Mouse (Mus musculus): ENCODE data around the gene Gm8362.
"Not testable (repeated sequence)": the region's sequence is repeated elsewhere in the genome, so short reads cannot be mapped to it uniquely, and the experiment has no call there.

The Gm8362 gene

DNA sequence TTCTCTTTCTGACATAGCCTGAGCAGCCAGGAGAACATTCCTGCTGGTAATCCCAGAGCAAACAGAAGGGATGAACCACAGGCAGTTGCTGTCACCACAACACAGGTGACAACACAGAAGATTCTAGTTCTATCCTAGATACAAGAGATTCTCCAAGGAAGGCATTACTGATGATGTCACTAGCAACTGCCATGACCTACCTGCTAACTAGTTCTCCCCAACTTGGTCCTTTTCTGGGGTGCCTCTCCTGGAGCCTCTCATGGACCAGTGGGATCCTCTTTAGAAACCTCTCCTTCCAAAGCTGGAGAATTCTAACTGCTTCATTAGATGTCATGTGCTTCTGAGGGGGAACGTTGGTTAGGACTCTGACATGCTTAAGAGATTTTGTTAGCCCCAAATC, at the start of gene Gm8362:
TSS of gene Gm8362 (minus strand) at position 101 of the 400 bp plus-strand sequence.
- not testable (repeated sequence) for DNase-seq (ENCODE audit: low read depth, low spot score)

GRCm38 (mm10) chr14:6823297-6823696, 49.1 kb upstream of the Gm8362 start:
- DNase-seq (ENCODE audit: low read depth, low spot score), result not testable (repeated sequence)

DNA sequence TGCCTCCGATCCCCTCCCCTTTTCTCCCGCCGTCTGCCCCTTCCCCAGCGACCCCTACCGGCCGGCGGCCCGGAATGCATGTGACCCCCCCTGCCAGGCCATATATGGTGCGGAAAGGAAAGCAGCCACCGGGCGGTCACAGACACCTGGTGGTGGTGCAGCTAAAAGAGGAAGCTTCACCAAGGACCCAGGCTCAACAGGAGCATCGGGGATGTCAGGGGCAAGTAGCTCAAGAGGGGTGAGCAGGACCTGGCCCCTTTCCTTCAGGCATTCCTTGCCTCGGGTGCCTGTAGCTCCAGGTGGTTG, 17.0 kb downstream of the Gm8362 start:
- not testable (repeated sequence) for DNase-seq (ENCODE audit: low read depth, low spot score)

DNA sequence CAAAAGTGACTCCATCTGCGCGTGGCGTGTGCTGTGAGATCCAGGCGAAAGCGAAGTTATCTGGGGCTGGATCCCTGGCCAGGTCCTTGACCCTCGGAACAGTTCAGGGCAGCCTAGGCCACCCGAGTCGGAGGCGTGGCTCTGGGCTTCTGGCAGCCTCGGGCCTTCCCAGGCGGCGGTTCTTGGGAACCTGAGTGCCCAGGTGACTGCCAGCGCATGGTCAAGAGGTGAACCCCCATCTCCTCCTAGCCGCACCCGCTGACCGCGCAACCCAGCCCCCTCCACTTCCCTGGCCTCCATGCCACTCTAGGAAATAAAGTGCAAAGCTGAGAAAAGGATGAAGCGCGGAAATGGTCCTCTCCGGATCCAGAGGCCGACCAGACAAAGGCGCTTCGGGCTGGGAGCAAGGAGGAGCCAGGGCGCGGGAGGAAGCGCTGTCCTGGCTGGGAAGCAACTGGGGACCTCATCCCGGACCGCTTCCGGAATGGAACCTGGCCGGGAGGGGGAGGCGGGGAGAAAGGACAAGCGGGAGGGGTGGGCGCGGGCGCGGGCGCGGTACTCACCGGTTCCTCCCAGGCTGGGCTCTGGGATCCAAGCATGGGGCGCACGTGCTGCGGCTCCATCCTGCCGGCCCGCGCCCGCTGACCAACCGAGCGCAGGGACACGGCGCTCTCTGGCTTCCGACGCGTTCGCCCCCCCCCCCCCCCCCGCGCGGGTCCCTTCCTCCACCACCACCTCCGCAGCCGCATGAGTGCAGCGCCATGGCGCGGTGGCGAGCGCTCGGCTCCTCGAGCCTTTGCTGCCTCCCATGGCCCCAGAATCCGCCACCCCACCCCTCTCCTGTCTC, 17.6 kb downstream of the Gm8362 start:
- DNase-seq (ENCODE audit: low read depth, low spot score), result not testable (repeated sequence)

DNA sequence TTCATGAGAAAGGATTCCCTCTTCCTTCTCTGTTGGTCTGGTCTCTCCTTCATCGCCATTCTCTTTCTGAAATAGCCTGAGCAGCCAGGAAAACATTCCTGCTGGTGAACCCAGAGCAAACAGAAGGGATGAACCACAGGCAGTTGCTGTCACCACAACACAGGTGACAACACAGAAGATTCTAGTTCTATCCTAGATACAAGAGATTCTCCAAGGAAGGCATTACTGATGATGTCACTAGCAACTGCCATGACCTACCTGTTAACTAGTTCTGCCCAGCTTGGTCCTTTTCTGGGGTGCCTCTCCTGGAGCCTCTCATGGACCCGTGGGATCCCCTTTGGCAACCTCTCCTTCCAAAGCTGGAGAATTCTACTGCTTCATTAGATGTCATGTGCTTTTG, 32.0 kb downstream of the Gm8362 start, which contains the start of gene Gm3636:
TSS of gene Gm3636 (minus strand) at position 101 of the 400 bp plus-strand sequence.
- DNase-seq (ENCODE audit: low read depth, low spot score), result not testable (repeated sequence)

- not testable (repeated sequence) for DNase-seq (ENCODE audit: low read depth, low spot score)
Observed at GRCm38 (mm10) chr14:6720151-6720550, 54.1 kb downstream of the Gm8362 start, which contains the start of gene Gm8050. TSS of gene Gm8050 (minus strand) at chr14:6720251.

Data from skeletal muscle tissue, adult 2 months (tissue).